Mouse (Mus musculus) frontal cortex, adult 2 months (tissue): ENCODE measurements around the gene Tctex1d4. TPM values are rescaled to one million over a fixed set of nuclear protein-coding genes. Genes with fewer than 3 reads are reported as not detected.

Source experiments
- DNase-seq, 2 experiments: peaks; one replicate each; pipeline ENCODE4 v3.0.0; 2022; ENCODE audit warnings: low spot score in 1 of 2; ENCODE audit errors: extremely low spot score in 1 of 2
- polyA plus RNA-seq: library from polyadenylated mRNA; depleted of rRNA; stranded (reverse); fragments of >200 nt; gene quantifications from 2 replicates; pipeline ENCODE4 v1.2.3, GENCODE M21; 2012; rRNA removed

Gene Tctex1d4
- polyA plus RNA-seq, 1 experiment, result 0.32 TPM

DNA sequence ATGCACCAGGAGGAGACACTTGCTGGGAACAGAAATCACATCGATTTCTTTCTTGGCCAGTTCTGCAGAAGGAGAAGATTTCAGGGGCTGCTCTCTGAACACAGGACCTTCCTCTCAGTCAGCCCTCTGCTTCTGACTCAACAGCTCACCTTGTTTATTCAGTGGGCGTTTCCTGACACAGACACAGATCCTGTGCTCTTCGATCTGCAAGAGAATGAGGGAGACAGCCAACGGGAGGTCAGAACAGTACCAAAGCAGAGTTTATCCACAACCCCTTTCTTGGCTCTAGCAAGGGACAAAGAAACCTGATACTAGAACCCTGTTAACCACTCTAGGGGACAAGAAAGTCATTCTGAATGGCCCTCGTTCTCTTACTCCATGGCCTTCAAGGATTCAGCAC lies 43.3 kb downstream of the Tctex1d4 start:
- no peak for DNase-seq

Other genes starting within 250 kb of the Tctex1d4 start
- 9.4 and 10.5 TPM in 2 replicates for gene Zswim5, start 249.4 kb upstream of the Tctex1d4 start, polyA plus RNA-seq
- 71.0 and 74.3 TPM in 2 replicates for gene Urod, start 132.4 kb upstream of the Tctex1d4 start, polyA plus RNA-seq
- 42.2 and 45.7 TPM in 2 replicates for gene Hectd3, start 131.5 kb upstream of the Tctex1d4 start, polyA plus RNA-seq
- 18.9 and 19.7 TPM in 2 replicates for gene Eif2b3, start 107.4 kb upstream of the Tctex1d4 start, polyA plus RNA-seq
- gene Ptch2, start 30.7 kb upstream of the Tctex1d4 start, polyA plus RNA-seq, result 2.7 and 2.9 TPM in 2 replicates
- gene Btbd19, start 1.1 kb upstream of the Tctex1d4 start, polyA plus RNA-seq, result 21.9 and 25.6 TPM in 2 replicates
- 11.2 and 15.6 TPM in 2 replicates for gene Plk3, start 7.2 kb downstream of the Tctex1d4 start, polyA plus RNA-seq
- 496 and 568 TPM in 2 replicates for gene Rps8, start 29.4 kb downstream of the Tctex1d4 start, polyA plus RNA-seq
- gene Kif2c, start 55.8 kb downstream of the Tctex1d4 start, polyA plus RNA-seq, result 0.32 and 0.46 TPM in 2 replicates
- 6.3 and 7.9 TPM in 2 replicates for gene Tmem53, start 125.2 kb downstream of the Tctex1d4 start, polyA plus RNA-seq
- 0.67 and 1.00 TPM in 2 replicates for gene Armh1, start 125.3 kb downstream of the Tctex1d4 start, polyA plus RNA-seq